Mouse (Mus musculus) MEL (cell line): ENCODE data around the gene BC016579.

Experiments used
- CTCF ChIP-seq, 3 experiments: IDR thresholded peaks in 2 of 3; conservative IDR thresholded peaks in 1 of 3; 2 replicates each; pipeline ENCODE4 v1.5.1; 2011 to 2012; ENCODE audit warnings: low read length in 3 of 3, low read depth in 2 of 3, mild to moderate bottlenecking in 2 of 3, improper control_type of control experiment in 1 of 3, inconsistent platforms in 1 of 3, mixed read lengths in 1 of 3, moderate library complexity in 1 of 3; ENCODE audit not compliant: control insufficient read depth in 1 of 3, insufficient read depth in 1 of 3, poor library complexity in 1 of 3, severe bottlenecking in 1 of 3
- E2F4 ChIP-seq: IDR thresholded peaks from 2 replicates; pipeline ENCODE4 v1.6.1; 2011; ENCODE audit warnings: low read depth, low read length, improper control_type of control experiment, borderline replicate concordance
- ELF1 ChIP-seq: IDR thresholded peaks from 2 replicates; pipeline ENCODE4 v1.6.1; 2014; ENCODE audit warnings: low read depth, mild to moderate bottlenecking, inconsistent platforms, low read length, improper control_type of control experiment, moderate library complexity
- ETS1 ChIP-seq: IDR thresholded peaks from 2 replicates; pipeline ENCODE4 v1.6.1; 2012; ENCODE audit warnings: low read depth, mild to moderate bottlenecking, inconsistent platforms, low read length, improper control_type of control experiment, moderate library complexity
- GATA1 ChIP-seq: IDR thresholded peaks from 2 replicates; pipeline ENCODE4 v1.6.1; 2011; ENCODE audit warnings: low read depth, low read length, improper control_type of control experiment
- MAX ChIP-seq: IDR thresholded peaks from 2 replicates; pipeline ENCODE4 v1.6.1; 2011; ENCODE audit warnings: low read length, improper control_type of control experiment
- MYC ChIP-seq: IDR thresholded peaks from 2 replicates; pipeline ENCODE4 v1.6.1; 2011; ENCODE audit warnings: low read depth, mild to moderate bottlenecking, low read length, improper control_type of control experiment, moderate library complexity
- NELFE ChIP-seq: IDR thresholded peaks from 2 replicates; pipeline ENCODE4 v1.6.1; 2011; ENCODE audit warnings: low read depth, low read length, improper control_type of control experiment
- NRF1 ChIP-seq: IDR thresholded peaks from 2 replicates; pipeline ENCODE4 v1.6.1; 2014; ENCODE audit warnings: low read depth, mild to moderate bottlenecking, inconsistent platforms, low read length, improper control_type of control experiment, moderate library complexity; ENCODE audit not compliant: poor library complexity, insufficient read depth, severe bottlenecking
- POLR2A ChIP-seq, 2 experiments: IDR thresholded peaks; 2 replicates each; pipeline ENCODE4 v1.6.1; 2011 to 2012; ENCODE audit warnings: low read length in 2 of 2, mild to moderate bottlenecking in 2 of 2, control low read depth in 1 of 2, improper control_type of control experiment in 1 of 2, low read depth in 1 of 2, moderate library complexity in 1 of 2; ENCODE audit not compliant: control insufficient read depth in 1 of 2, insufficient read depth in 1 of 2, poor library complexity in 1 of 2
- POLR2AphosphoS2 ChIP-seq: IDR thresholded peaks from 2 replicates; pipeline ENCODE4 v1.6.1; 2011; ENCODE audit warnings: low read length, improper control_type of control experiment
- POLR2AphosphoS5 ChIP-seq: IDR thresholded peaks from 2 replicates; pipeline ENCODE4 v1.6.1; 2012; ENCODE audit warnings: low read depth, borderline replicate concordance, mild to moderate bottlenecking, inconsistent platforms, low read length, moderate library complexity, mixed read lengths
- UBTF ChIP-seq: IDR thresholded peaks from 2 replicates; pipeline ENCODE4 v1.6.1; 2012; ENCODE audit warnings: low read depth, mild to moderate bottlenecking, inconsistent platforms, low read length, improper control_type of control experiment, moderate library complexity, borderline replicate concordance; ENCODE audit not compliant: insufficient read depth
- USF1 ChIP-seq: IDR thresholded peaks from 2 replicates; pipeline ENCODE4 v1.6.1; 2014; ENCODE audit warnings: low read depth, mild to moderate bottlenecking, inconsistent platforms, low read length, improper control_type of control experiment, moderate library complexity

DNA sequence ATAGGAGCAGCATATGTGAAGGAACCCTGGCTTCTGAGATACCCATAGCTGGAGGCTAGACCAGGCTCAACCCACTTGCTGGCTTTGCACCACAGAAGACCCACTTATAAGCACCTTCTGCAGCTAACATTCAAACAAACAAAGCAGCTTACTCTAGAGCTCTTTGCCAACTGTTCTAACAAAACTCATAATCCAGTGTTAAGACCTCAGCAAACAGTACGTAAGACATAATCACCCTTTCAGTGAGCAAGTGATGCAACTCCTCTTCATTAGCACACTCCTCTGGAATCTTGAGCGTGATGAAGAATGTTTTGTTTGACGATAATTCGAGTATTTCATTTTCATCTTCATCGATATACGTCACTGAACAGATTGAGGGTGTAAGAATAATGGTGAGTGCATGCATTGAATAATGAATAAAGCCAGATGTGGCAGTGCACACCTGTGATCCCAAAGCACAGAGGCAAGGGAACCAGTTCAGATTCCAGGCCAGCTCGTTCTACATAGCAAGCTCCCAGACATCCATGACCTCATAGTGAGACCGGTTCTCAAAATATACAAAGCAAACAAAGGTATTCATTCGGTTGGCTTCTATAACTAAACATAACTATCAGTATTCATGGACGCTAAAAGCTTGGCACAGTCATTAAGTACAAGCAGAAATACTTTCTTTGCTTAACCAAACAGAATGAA, 13.7 kb downstream of the BC016579 start:
- TF ChIP-seq CTCF (IDR thresholded peaks at IDR 0.05 in 2 of 3, conservative IDR thresholded peaks at IDR 0.05 in 1 of 3; ENCODE audit: control insufficient read depth in 1 of 3, insufficient read depth in 1 of 3, low read depth in 2 of 3, low read length in 3 of 3, poor library complexity in 1 of 3, severe bottlenecking in 1 of 3) (no peak), ELF1 (no peak), MAX (no peak), POLR2A (IDR thresholded peaks at IDR 0.05; ENCODE audit: control insufficient read depth in 1 of 2, insufficient read depth in 1 of 2, low read depth in 1 of 2, low read length in 2 of 2, poor library complexity in 1 of 2) (no peak), E2F4 (no peak), GATA1 (no peak), POLR2AphosphoS2 (no peak), MYC (no peak), NRF1 (no peak), NELFE (no peak), POLR2AphosphoS5 (no peak), USF1 (no peak), ETS1 (no peak), UBTF (no peak)
